Mouse (Mus musculus) central nervous system, embryonic 14 days (tissue): ENCODE measurements around the gene Sdccag8. TPM values are rescaled to one million over a fixed set of nuclear protein-coding genes. Genes with fewer than 3 reads are reported as not detected.

Experiments
- polyA plus RNA-seq: library from polyadenylated mRNA; depleted of rRNA; stranded (reverse); fragments of >200 nt; gene quantifications from 2 replicates; pipeline ENCODE4 v1.2.3, GENCODE M21; 2012; rRNA removed

The Sdccag8 gene
- polyA plus RNA-seq = 12.4 and 13.5 TPM in 2 replicates

DNA sequence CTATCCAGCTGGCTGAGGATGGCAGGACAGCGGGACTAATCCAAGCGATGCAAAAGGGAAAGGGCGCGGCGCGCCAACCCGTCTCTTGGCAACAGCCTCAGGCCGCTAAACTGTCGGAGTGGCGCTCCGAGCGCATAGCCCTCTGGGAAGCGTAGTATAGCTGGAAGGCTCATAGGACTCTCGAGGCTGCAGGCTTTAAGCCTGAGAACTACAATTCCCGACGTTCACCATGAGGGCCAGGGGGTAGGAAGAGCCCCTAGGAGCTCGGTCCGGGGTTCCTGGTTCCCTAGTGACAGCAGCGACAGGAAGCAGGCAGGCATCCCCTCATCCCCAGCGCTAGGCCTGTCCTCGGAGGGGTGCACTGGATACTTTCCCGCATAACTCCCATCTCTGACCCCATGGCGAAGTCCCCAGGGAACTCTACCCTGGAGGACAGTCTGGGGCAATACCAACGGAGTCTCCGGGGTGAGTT is at the start of gene Sdccag8:
Gene Sdccag8 (plus strand): TSS at position 70 of the 472 bp plus-strand sequence.

DNA sequence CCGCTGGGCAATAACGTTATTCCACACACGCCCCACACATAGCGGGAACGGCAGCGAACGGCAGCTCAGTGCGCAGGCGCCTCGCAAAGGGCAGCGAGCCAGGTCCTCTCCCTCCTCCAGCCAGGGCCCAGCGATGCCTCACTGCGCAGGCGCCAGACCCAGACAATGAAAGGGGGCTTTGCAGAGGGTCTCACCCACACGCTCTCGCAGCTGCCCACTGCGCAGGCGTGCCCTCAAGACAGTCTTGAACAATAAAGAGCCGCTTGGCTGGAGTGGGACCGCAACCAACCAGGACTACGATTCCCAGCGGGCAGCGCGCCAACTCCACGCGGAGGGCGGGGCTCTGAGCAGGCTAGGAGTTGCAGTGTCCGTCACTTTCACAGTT is 432 bp upstream of the Sdccag8 start, which contains the start of gene Cep170:
Gene Cep170 (minus strand): TSS at position 32 of the 385 bp plus-strand sequence.

Other genes starting within 250 kb of the Sdccag8 start
- gene Cep170, start 593 bp upstream of the Sdccag8 start, polyA plus RNA-seq = 143 and 160 TPM in 2 replicates